Mouse (Mus musculus) CD4-positive, CD25-positive, alpha-beta regulatory T cell, adult 4 months (primary cell): ENCODE measurements around the gene Iqschfp. TPM values are rescaled to one million over a fixed set of nuclear protein-coding genes. Genes with fewer than 3 reads are reported as not detected.

Source experiments
- ATAC-seq: one replicate; pipeline ENCODE4 v1.8.0; 2017
- polyA plus RNA-seq, 2 experiments: library from polyadenylated mRNA; unstranded; fragments of 100-300 nt; shearing (Covaris generic); gene quantifications; one replicate each; pipeline ENCODE4 v1.2.1; 2017

Iqschfp gene
- polyA plus RNA-seq, 2 experiments from 2014 or later, result not detected

GRCm38 (mm10) chr3:68453719-68454455 lies 561.9 kb downstream of the Iqschfp start:
- no peak for ATAC-seq

DNA sequence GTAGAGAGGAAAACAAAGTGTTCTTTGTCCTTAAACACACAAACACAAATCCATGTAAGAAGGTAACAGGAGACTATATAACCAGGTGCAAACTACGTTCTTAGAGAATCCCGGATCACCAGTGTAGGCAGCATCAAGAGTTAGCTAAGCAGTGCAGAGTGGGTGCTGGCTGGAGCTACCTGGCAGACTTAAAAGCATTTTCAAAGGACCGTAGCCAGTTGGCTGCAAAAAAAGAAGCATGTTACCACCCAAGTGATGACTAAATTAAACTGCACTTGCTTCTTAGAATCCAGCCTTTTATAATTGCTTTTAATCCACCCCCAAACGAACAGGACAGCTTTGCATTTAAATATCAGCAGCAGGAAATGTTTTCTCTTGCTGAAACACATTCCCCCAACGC lies 574.6 kb downstream of the Iqschfp start:
- ATAC-seq, result no peak

DNA sequence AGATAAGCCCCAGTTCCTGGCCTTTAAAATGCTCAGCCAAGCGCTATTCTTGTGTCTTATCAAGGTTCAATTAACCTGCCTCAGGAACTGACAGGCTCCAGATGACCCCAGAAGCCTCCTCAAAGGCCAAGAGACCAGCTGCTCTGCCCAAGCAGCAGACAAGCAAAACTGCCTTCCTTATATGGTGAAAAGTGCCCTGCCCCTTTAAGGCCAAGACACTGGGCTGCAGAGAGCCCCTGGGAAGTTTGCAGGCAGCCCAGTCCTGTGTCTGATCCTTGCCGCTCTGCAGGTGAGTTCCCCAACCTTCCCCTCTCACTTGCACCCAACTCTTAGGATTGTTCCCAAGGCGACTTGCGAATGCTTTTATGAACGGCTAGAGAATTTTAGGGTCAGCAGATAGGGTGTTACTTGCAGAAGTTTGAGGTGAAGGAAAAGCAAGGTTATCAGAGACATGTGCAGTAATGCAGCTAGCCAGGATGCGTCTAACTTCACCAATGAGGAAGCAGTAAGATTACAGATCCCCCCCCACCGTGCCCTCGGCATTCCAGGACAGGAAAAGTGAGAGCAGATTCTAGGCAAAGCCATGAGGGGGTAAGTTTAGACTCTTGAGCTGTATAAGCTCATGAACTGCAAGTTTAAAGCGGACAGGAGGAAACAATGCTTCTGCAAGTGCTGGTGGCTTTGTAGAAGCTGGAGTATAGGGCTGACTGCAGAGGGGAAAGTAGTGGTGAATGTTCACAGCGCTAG lies 576.1 kb downstream of the Iqschfp start:
- no peak for ATAC-seq

DNA sequence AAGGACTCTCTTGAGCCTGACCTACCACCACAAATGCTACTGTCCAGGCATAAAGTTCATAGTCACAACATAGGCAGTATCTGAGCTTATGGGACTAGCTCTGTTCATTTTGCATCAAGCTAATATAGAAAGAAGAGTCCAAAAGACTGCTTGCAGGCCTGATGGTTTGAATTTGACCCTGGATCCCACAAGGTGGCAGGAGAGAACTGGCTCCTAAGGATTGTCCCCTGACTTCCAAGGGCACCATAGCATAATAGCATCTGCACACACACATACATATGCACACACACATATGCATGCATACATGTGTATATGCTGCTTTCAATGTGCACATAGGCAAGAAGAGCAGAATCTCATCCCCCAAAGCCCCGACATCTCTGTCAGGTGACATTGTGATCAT lies 577.6 kb downstream of the Iqschfp start:
- ATAC-seq, result no peak

DNA sequence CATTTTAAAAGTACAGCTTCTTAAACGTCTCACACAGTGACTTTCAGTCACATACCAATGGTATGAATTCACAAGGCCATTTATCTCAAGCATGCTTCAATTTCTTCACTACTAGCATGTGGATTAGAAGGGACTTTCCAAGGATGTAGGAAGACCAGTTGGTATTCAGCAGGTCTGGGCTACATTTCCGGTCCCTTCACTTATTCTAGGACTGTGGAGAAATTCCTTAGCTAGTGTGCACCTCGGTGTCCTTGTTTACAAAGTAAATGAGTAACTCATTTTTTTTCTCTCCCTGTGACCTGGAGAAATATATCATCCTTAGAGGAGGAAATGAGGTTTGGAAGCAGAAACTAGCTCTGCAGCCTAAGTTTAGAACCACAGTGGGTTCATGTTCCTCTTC lies 578.0 kb downstream of the Iqschfp start:
- no peak for ATAC-seq

- ATAC-seq, result no peak
These were observed 578.6 kb downstream of the Iqschfp start for GRCm38 (mm10) chr3:68470622-68471021.

GRCm38 (mm10) chr3:68476336-68476735 lies 584.3 kb downstream of the Iqschfp start:
- no peak for ATAC-seq

DNA sequence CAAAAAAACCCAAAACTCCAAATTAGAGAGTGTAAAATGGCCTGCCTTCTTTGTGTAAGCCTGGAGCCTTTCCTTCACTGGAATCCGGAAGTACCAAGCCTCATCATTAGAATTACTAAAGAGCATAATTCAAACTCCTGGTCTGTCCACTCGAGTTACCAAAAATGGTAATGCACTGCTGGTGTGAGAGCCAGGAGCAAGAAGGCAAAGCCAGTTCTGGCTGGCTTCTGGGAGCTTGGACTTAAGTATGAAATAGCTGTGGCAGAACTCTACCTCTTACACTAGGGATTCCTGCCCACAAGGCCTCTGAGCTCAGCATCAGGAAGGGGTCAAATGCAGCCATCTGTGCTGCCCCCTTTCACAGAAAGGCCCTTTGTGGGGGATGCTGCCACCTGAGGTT lies 585.4 kb downstream of the Iqschfp start:
- no peak for ATAC-seq

DNA sequence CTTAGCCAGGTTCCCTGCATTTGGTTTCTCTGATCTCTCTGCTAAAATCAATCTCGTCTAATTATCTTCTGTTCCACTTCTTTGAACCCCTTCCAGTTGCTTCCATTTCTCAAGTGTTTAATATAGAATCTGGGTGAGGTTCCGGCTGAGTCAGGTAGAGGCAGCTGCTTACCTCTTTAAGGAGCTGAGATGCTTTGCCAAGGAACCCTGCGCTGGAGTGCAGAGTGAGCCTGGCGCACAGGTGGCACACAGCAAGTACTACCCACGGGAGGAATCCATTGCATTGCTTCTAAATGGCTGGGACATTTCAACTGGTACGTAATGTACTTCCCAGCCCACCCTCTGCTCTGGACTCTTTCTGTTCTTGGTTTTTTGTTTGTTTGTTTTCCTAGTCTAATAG lies 587.2 kb downstream of the Iqschfp start:
- no peak for ATAC-seq

GRCm38 (mm10) chr3:68483517-68483916 lies 591.5 kb downstream of the Iqschfp start:
- ATAC-seq, result no peak

GRCm38 (mm10) chr3:68484021-68484420 lies 592.0 kb downstream of the Iqschfp start:
- ATAC-seq, result no peak

DNA sequence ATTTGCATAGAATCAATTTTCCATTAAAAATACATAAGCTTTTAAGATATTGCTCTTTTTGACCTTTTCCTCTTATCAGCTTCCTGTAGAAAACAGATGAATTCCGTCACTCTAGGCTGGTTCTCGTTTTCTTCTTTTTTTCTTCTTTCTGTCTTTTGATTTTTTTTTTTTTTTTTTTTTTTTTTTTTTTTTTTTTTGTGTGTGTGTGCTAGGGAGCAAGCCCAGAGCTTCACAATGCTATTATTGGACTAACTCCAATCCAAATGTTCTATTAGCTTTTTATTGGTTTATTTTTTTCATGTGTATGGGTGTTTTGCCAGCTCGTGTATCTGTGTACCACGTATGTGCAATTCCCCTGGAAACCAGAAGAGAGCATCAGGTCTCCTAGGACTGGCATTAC lies 592.5 kb downstream of the Iqschfp start:
- ATAC-seq, result no peak

GRCm38 (mm10) chr3:68487621-68488020 lies 595.6 kb downstream of the Iqschfp start:
- ATAC-seq, result no peak

- ATAC-seq, result no peak
These were observed 596.3 kb downstream of the Iqschfp start for GRCm38 (mm10) chr3:68488316-68488715.

DNA sequence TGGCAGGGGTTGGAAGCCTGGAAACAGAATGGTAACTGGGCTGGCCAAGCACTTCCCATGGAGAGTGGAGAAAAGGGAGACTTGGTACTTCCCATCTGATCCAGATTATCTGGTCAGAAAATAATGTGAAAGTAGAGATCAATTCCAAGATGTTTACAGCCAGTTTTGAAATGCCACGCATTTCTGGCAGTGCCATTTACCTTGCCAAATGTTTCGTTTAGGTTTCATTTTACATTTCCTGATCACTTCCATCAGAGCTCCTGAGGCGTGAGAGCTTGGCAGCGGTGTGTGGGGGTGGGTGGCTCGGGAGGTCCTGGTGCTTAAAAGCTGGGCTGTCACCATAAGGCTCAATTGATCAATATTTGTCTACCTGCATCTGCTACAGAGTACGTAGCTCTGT lies 599.5 kb downstream of the Iqschfp start:
- ATAC-seq, result no peak

- ATAC-seq, result no peak
These were observed 600.0 kb downstream of the Iqschfp start for GRCm38 (mm10) chr3:68492066-68492465.

DNA sequence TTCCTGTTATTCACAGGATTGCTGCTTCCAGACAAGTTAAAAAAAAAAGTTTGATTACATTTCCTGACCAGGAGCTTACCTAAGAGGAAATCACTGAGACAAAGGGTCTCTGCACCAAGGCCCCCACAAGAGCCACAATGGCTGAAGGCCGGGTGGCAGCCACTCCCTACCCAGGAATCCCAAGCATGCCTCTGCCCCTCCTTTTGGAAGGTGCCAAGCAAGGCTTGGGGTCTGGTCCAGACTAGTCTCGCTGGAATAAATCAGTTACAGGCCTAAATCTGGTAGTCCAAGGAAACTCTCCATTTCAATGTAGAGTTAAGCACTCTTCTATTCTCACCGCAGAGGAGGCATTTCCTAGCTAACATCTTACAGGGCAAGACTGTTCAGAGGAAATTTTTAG lies 600.5 kb downstream of the Iqschfp start:
- no peak for ATAC-seq

DNA sequence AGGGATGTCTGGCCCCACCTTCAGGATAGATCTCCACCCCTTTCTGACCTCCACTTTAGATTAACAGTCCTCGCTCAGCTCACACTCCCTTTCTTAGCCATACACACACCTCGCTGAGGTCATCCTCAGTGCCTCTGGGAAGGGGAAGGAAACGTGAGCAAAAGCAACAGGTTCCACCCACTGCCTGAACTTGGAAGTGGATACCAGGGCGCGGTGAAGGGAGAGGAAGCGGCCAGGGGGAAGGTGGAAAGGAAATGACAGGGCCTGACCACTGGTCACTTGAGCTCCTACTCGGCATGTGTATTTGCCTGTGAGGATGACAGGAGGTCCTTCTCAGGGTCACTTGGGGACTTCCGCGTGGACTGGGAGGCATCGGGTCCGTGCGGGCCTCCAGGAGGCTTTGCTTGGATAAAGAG lies 601.1 kb downstream of the Iqschfp start:
- ATAC-seq, result no peak

DNA sequence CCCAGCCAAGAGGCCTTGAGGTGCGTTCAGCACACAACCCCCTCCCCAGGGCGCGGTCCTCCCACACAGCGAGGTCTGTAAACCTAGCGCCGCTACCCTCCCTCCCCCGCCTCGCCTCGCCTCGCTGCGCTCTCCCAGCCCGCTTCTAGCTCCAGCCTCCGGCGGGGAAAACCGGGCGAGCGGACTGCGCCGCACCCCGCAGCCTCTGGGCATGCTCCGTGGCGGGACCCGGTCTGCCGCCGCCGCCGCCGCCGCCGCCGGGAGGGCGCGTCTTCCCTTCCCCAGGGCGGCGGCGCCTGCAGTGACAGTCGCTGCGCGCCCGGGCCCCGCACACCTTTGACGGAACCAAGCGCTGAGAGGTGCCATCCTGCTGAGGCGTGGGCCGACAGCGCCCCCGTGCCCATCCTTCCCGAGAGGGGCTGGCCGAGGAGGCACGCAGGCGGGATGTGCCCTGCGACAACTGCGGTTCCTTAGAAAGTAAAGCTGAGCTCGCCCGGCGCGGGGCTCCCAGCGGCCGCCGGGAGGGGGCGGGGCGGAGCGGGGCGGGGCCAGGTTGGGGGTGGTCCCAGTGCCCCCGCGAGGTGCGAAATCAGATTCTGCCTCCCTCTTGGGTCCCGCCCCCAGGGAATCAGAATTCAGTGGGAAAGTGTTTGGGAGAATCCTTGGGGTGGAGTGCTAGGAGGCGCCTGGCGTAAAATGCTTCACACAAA lies 601.7 kb downstream of the Iqschfp start:
- no peak for ATAC-seq

DNA sequence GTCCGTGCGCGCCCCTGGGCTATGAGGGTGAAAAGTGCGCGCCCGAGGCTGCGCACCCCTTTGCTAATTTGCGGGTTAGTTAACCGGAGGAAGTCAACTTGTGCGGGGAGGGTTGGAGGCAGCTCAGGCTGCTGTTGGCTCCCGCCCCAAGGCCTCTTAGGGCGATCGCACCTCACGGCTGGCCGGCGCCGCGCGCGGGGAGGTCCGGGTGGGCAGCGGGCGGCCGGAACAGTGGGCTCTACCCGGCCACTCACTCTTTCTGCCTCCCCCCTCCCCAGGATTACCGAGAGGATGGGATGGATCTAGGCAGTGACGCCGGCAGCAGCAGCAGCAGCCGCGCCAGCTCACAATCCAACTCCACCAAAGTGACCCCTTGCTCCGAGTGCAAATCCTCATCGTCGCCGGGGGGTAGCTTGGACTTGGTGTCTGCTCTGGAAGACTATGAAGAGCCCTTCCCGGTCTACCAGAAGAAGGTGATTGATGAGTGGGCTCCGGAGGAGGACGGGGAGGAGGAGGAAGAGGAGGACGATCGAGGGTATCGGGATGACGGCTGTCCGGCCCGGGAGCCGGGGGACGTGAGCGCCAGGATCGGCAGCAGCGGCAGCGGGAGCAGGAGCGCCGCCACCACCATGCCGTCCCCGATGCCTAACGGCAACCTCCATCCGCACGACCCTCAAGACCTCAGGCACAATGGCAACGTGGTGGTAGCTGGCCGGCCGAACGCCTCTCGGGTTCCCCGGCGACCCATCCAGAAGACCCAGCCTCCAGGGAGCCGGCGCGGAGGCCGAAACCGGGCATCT lies 602.5 kb downstream of the Iqschfp start:
- no peak for ATAC-seq

GRCm38 (mm10) chr3:68495096-68495735 lies 603.2 kb downstream of the Iqschfp start:
- no peak for ATAC-seq

DNA sequence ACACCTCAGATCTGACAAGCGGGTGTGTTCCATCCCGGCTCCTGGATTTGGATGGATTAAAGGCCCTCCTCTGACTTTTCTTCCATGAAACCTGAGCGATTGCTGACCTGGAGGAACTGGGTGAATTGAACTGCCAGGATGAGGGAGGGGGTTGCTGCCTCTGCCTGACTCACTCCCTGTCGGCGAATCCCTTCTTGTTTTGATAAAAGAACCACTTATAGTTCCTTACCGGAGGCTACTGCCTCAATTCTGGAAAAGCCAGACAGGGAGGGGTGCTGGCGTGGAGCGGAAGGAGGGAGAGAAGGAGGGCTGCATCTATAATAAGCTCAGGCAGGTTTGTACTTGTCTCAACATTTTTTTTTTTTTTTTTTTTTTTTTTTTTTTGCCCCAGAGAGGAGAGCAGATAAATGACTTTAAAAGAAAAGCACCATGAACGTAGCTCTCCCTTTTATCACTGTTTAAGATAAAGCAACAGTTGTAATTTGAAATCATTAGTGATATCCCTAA lies 603.8 kb downstream of the Iqschfp start:
- no peak for ATAC-seq
